Mouse (Mus musculus) heart, postnatal 4 days (tissue): ENCODE data around the gene Gart. TPM values are rescaled to one million over a fixed set of nuclear protein-coding genes. Genes with fewer than 3 reads are reported as not detected.

Source experiments
- DNase-seq: peaks from one replicate; pipeline ENCODE4 v3.0.0; 2021
- total RNA-seq, 2 experiments: library from RNA; stranded (reverse); gene quantifications; 2 replicates each; pipeline ENCODE4 v1.2.3; 2021

Gene Gart
- total RNA-seq, 2 experiments from 2014 or later = 71.2 to 77.2 TPM

DNA sequence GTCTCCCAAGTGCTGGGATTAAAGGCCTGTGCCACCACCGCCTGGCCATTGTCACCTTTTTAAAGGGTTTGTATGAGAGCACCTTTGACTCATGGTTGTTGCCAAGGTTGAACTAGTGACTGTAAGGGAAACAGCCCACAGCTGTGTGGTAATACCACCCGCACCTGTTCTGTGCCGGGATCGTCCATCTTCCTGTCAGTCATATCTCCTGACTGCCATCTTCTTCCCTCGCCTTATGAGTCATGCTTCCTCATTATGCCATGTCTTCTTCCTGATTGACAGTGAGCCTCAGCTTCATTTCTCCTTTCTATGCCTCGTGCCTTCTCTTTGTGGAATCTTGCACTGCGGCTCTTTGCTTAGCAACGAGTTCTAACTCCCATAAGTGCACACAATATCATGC, 39.8 kb downstream of the Gart start:
- DNase-seq = no peak

DNA sequence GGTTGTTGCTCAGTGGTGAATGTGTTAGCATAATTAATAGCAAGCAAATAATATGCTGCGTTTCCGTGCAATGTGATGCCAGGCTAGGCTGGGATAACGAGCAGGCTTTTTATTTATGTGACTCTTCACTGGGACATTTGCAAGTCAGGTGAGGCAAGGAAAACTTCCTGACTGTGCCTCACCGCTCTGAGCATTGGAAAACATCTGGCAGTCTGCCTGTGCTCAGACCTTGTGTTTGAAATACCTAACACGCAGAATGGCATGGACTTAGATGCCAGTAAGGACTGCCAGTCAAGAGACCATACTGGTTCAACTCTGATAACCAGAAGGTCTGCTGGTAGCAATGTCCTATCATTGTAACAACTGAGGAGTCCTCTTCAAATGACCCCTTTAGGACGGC, 41.6 kb downstream of the Gart start:
- DNase-seq = peak; percentile 56

DNA sequence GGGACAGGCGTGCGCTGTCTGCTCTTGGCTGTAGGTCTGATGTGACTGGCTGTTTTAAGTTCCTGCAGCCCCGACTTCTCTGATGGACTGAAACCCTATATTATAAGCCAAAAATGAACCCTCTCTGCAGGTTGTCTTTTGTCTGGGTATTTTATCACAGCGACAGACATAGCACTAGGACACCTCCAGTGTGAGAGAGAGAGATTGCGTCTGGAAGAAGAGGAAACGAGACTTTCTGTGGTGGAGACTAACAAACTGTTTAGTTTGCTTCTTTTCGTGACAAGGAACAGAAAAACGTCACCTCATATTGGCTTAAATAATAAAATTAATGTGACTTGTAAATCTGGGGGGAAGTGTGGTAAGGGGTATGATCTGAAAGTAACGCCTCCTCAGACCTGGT, 45.1 kb downstream of the Gart start:
- DNase-seq = no peak

DNA sequence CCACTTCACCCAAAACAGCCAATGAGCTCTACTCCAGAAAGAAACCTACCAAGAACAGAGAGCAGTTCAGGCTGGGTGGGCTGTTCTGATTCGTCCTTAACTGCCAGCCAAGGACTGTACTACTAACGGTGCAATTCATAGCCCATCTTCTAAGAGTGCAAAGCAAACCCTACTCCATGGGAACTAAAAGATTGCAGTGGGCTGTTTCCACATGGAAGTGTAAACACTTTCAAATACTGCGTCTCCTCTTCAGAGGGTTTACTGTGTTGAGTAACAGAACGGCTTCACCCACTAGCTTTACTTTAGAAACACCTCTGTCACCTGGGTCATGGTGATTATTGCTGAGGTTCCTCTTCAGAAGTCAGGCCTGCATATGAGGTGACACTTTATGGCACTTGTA, 45.7 kb downstream of the Gart start:
- DNase-seq = no peak

DNA sequence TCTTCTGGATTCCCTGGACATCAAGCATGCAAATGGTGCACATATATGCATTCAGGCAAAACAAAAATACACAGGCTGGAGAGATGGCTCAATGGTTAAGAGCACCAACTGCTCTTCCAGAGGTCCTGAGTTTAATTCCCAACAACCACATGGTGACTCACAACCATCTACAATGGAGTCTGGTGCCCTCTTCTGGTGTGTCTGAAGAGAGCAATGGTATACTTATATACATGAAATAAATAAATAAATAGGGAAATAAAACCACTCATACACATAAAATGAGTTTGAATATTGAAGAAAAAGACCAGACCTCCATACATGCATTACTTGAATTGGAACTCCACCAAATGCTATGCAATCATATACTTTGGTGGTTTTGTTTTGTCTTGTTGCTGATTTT, 47.5 kb downstream of the Gart start:
- no peak for DNase-seq

DNA sequence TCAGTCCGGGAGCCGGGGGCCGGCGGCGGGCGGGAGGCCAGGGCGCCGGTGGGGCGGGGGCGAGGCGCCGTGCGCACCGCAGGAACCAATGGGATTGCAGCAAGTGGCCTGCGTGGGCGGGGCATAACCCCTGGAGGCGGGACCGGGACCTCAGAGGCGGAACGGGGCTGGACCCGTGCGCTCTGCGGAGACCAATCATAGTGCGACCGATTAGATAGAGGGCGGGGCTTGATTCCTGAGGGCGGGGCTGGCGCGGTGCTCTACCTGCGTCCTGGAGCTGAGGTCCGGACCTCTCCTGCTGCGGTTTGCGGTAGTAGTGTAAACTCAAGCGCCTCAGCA, 49.1 kb downstream of the Gart start, which contains the start of gene Tmem50b:
Tmem50b (minus strand) TSS at position 129 of the 339 bp plus-strand sequence.
- DNase-seq = peak; percentile 99

DNA sequence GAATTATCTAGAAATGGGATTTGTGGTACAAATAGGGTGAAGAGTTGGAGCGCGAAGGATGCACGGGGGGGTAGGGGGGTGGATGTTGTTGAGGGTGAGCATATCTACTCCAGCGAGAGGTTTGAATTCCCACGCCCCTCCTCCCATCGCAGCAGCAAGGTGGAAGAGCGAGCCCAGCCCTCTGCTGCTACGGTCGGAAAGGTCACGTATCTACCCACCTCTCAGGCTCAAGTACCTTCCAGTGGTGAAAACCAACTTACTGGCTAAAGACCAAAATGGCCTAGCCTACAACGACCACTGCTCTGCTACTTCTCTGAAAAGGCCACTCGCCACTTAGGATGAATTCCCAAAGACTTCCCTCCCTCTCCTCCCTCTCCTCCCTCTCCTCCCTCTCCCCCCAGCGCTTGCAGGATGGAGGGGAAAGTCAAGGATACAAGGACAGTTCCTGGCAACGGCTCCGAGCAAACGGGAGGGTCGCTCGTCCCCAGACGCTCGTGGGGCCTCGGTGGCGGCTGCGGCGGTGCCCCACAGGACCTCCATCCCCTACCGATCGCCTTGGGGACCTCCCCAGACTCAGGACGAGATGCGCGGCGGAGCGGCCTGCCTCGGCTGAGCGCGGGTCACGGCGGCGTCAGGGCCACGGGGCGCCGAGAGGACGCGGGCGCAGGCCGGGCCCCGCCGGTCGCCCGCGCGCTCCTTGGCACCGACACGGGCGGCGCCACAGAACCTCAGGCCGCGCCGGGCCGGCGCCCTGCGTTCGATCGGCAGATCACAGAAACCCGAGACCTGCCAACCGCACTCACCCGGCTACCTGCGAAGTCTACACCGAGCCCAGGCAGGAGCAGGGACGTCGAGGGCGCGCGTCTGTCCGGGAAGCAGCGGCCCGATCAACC, 49.7 kb downstream of the Gart start:
- no peak for DNase-seq

DNA sequence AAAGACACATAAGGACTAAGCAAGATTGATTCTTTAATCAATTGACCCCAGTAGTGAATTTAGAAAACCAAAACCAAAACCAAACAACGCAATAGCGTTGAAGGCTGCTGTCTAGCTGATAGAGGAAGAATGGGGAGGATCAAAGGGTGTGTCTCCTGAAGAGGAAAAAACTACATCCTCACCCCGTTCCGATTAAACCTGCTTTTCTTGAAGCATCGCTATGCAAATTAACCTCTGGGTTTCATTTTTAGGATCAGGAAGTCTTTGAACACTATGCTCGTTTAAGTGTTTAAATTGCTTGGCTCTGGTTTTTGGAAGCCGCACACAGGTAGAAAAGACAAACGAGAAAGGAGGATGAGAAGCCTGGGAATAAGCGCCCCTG, 50.4 kb downstream of the Gart start:
- DNase-seq = no peak

DNA sequence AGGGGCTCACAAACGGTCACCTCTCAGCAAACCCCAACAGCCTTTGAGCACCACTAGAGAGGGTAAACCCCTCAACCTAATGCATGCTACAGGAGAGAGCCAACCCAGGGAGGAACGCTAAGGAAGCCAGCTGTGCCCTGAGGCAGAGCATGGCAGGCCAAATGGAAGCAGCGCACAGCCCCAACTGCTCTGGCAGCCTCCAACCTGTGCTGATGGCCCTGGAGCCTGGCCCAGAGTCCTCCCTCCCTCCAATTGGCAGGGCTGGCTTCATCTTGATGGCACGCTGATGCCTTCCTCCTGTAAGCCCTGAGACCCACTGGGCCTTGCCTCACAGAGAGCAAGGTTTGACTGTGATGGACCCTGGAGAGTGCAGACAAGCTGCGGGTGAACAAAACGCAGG, 51.7 kb downstream of the Gart start:
- DNase-seq = peak; percentile 35

DNA sequence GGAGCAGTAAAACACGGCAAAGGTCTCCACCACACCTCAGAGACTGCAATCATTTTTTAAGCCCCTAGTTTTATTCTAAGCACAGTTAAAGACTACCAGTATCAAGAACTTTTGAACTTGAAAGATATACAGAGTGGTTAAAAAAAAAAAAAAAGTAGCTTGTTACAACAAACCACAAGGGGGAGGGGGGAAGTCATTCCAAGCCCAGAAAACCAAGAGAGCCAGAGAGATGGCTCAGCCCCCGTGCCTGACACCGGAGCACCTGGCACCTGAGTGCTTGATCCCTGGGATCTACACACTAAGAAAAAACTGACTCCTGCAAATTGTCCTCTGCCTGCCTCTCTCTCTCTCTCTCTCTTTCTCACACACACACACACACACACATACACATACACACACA, 53.5 kb downstream of the Gart start:
- no peak for DNase-seq

DNA sequence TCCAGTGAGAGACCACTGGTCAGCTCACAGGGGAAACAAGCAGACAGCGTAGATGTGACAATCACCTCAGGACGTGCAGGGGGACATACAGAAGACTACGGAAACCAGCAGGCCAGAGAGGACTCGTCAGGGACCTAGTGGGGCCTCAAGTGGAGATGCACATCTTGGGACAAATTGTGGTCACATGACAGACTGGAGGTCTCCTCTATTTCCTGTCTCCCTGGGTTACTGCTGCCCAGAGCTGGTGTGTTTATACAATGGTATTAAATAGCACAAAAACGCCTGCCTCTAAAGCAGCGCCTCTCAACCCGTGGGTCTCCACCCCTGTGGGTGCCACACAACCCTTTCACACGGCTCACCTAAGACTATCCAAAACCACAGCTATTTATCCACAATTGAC, 54.6 kb downstream of the Gart start:
- no peak for DNase-seq

DNA sequence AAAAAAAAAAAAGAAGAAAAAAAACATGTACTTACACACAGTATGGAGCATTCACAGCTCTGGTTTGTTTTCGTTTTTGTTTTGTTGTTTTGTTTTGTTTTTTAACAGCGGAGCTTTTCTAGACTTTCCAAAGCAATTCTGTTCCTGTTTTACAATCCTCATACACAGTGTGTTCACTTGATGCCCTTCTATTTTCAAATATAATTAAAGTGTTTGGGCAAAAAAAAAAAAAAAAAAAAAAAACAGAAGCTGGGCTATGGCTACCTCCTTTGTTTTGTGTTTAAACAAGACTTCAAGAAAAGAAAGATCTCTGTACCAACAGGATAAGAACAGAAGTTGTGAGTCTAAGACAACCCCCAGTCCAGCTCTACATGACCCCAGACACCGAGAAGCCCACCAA, 58.0 kb downstream of the Gart start:
- DNase-seq = no peak

DNA sequence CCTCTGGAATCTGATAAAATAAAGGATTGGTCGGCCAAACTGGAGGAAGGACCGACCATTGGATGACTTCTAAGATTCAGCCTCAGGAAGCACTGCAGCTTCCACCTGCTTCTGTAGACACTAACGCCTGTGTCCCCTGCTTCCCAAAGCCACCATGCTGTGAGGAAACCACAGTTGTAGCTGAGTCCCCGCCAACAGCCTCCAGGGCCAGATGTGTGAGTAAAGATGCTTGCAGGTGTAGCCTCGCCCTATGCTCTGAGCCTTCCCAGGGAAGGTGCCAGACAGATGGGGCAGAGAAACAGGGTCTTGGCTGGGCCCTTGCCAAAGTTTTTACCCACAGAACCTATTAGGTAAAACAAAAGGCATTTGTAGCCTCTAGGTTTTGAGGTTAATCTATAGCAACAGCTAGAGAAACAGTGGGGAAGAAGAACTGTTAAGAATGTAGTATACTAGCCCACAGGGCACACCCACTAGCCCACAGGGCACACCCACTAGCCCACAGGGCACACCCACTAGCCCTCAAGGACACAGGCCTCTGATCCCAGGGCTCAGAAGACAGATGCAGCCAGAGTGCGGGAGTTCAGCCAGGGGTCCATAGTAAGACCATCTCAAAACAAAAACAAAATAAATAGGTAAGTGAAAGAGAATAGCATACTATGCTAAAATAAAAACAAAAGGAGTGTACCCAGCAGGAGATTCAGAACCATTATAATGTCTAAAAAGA, 58.9 kb downstream of the Gart start:
- DNase-seq = no peak

DNA sequence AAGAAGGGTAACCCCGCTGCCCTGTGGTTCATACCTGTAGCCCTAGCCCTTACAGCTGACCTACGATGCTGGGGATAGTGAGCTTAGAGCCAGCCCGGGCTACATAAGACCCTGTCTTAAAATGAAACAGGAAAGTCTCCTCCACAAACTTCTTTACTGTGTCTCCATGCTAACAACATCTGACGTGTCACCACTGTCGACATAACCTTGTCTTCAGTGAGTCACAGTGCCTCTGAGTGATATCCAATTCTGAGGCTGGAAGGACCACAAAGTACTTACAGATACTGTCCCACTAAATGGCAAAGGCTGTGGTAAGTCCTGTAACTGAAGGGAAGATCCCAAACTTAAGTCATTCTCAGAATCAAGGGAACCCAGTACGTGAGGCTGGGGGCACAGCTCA, 60.5 kb downstream of the Gart start:
- DNase-seq = no peak

DNA sequence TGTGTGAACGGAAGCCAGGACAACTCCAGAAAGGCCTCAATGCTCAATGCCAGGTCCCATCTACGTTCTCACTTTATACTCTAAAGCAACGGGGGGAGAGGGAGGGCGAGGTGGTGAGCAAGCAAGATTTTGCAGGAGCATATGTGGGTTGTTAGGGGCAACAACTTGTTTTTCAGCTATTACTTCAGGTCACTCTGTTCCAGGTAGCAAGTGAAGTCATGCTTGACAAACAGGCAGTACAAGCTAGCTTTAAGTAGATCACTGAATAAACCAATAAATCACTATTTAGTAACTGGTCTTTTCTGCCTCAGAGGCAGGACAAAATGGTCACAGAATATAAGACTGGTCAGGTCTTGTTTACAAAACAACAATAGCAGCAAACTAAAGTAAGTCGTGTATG, 61.1 kb downstream of the Gart start:
- no peak for DNase-seq

DNA sequence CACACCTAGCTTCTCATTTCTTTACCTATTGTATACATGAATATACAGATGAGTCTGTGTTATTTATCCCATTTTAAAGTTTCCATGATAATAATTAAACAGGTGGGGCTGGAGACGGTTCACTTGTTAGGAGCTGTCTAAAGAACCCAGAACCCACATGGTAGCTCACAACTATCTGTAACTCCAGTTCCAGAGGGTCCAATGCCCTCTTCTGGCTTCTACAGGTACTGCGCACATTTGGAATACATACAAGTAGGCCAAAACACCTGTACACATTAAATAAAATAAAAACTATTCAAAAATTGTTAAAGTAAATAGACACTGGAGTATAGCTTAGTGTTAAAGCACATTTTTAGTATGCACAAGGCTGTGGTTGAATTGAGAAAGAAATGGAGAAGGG, 64.4 kb downstream of the Gart start:
- DNase-seq = peak; percentile 57

DNA sequence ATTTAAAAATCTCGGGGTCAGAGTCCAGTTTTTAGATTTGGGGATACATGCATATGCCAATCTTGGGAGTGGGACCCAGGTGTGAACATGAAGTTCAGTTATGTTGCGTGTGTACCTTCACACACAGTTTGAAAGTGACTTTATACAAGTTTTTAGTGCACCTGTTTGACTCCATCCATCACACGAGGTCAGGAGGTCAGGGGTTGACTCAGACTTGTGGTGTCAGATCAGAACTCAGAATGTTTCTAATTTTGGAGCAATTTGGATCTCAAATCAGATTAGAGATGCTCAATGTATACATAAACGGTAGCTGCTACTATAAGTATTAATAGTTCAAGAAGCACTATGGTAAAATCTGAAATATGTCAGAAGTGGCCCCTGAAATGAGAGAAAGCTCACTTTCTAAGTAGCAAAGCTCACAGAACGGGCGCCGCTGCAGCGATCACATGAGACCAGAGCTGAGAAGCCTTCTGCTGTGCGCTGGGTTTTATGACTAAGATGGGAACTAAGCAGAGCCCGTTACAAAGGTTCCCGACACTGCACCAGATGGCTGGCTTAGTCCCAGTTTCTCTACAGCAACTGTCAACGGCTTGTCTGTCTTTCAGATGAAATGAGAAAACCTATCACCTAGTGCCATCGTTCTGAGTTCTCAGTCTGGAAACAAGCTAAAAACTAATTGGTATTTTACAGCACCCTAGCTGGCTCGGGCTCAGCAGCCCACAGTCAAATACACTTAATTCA, 67.6 kb downstream of the Gart start:
- DNase-seq = no peak

DNA sequence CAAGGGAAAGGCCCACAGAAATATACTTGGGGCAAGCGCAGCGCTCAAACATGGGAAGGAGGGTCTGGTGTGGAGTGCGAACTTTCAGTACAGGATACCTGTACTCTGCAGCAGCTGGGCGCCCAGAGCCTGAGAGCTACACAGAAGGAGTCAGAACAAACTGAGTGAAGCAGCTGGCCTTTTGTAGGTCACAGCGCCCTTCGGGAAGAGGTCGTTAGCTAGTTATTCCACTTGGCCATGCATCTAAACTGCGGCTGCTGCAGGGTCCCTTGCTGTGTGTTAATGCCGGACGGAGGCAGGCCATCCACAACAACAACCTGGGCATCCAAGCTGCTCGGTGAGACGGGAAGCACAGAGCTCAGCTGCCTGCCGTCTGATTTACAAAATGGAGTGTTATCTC, 71.6 kb downstream of the Gart start:
- DNase-seq = no peak

Other genes with a start within 250 kb of the Gart start
- 10 to 100 TPM; 66.2 to 67.4 TPM for gene Il10rb, start 240.8 kb downstream of the Gart start, total RNA-seq
- 10 to 100 TPM; 50.3 to 56.0 TPM for gene Ifnar1, start 161.7 kb downstream of the Gart start, total RNA-seq
- 10 to 100 TPM; 87.1 to 89.9 TPM for gene Ifngr2, start 99.9 kb downstream of the Gart start, total RNA-seq
- 10 to 100 TPM; 38.9 to 40.9 TPM for gene Tmem50b, start 49.2 kb downstream of the Gart start, total RNA-seq
- 1 to 10 TPM; 4.5 to 5.7 TPM for gene Dnajc28, start 27.9 kb downstream of the Gart start, total RNA-seq
- gene Son, start 554 bp upstream of the Gart start, total RNA-seq = 100 to 1,000 TPM; 234 to 236 TPM
- gene Donson, start 41.8 kb upstream of the Gart start, total RNA-seq = 10 to 100 TPM; 15.5 to 15.7 TPM
- 10 to 100 TPM; 29.7 to 31.2 TPM for gene Cryzl1, start 82.0 kb upstream of the Gart start, total RNA-seq
- 10 to 100 TPM; 37.9 to 50.7 TPM for gene Itsn1, start 82.3 kb upstream of the Gart start, total RNA-seq